ENCODE assay signal across 17 mouse cellular contexts in genomic region chr1:168908684-168909175, GRCm38 (mm10).
DNase-seq lines count a peak whose midpoint lies in the region; ATAC-seq and TF ChIP-seq lines count a peak whose summit lies in the region.
"Had no signal": no experiment of that assay in that cellular context is flagged by ENCODE, and none has a peak within 500 bp of the region (broad histone marks: within the 10 kb centered on the region; RNA-seq: fewer than 3 reads in every experiment).

No protein-coding gene starts in this region.

- ATAC-seq in midbrain, embryonic 13.5 days, result peak; percentile 83
- ATAC-seq in midbrain, embryonic 16.5 days, result no peak
- peak; percentile 95 for ATAC-seq in forebrain, embryonic 14.5 days
- ATAC-seq in hindbrain, postnatal 0 days, result 0 out of 2 replicates have a peak, but pooled peaks have one; percentile 55
- no peak for ATAC-seq in liver, embryonic 12.5 days
- ATAC-seq: inflammation-experienced regulatory T-cells, adult 6 months had no signal

- peak; percentile 94 for DNase-seq in forebrain, embryonic 14.5 days (ENCODE audit: low spot score)
- peak; percentile 14 for DNase-seq in hindbrain, postnatal 0 days (ENCODE audit: low spot score)
- DNase-seq in adrenal gland, adult 8-10 months, result no peak
- no peak for DNase-seq in heart, postnatal 4 days
- DNase-seq: B cell, adult 2 months; cerebellum, adult 8-10 months; heart, adult 11 months; right cerebral cortex, postnatal 4 days; thymus, postnatal 4 days had no signal

- peaks cover 8% of the 10 kb centered on the region; the same call in 1 of the 2 replicates for H3K27me3 ChIP-seq in midbrain, embryonic 13.5 days
- no peaks in the 10 kb centered on the region for H3K27me3 ChIP-seq in midbrain, embryonic 16.5 days (ENCODE audit: control insufficient read depth, insufficient read depth, low read depth, low read length)
- no peaks in the 10 kb centered on the region for H3K27me3 ChIP-seq in forebrain, embryonic 14.5 days (replicated peaks; ENCODE audit: control insufficient read depth, insufficient read depth, low read length)
- H3K27me3 ChIP-seq in hindbrain, postnatal 0 days (ENCODE audit: insufficient read depth, low read length), result no peaks in the 10 kb centered on the region
- no peaks in the 10 kb centered on the region for H3K27me3 ChIP-seq in liver, embryonic 12.5 days (replicated peaks)
- H3K27me3 ChIP-seq: limb, embryonic 12.5 days; liver, embryonic 15.5 days had no signal

- peak overlapping the region; percentile 26; the same call in 1 of the 2 replicates for H3K27ac ChIP-seq in midbrain, embryonic 13.5 days
- no peak overlapping the region for H3K27ac ChIP-seq in midbrain, embryonic 16.5 days (ENCODE audit: low read length)
- peak overlapping the region; percentile 55; the same call in 1 of the 2 replicates for H3K27ac ChIP-seq in forebrain, embryonic 14.5 days (ENCODE audit: low read depth, low read length)
- H3K27ac ChIP-seq in hindbrain, postnatal 0 days, result no peak overlapping the region
- no peak overlapping the region for H3K27ac ChIP-seq in liver, embryonic 12.5 days
- H3K27ac ChIP-seq: kidney, postnatal 0 days; layer of hippocampus, adult 2 months; limb, embryonic 12.5 days; liver, embryonic 15.5 days had no signal

- 0 out of 2 replicates have a peak, but pooled peaks cover 5% of the 10 kb centered on the region for H3K4me1 ChIP-seq in midbrain, embryonic 13.5 days (replicated peaks)
- no peaks in the 10 kb centered on the region for H3K4me1 ChIP-seq in midbrain, embryonic 16.5 days (ENCODE audit: control insufficient read depth, insufficient read depth, low read length)
- peaks cover 9% of the 10 kb centered on the region; the same call in 1 of the 2 replicates for H3K4me1 ChIP-seq in forebrain, embryonic 14.5 days (ENCODE audit: control insufficient read depth, insufficient read depth, low read length)
- no peaks in the 10 kb centered on the region for H3K4me1 ChIP-seq in hindbrain, postnatal 0 days (ENCODE audit: insufficient read depth, low read length)
- no peaks in the 10 kb centered on the region for H3K4me1 ChIP-seq in liver, embryonic 12.5 days
- H3K4me1 ChIP-seq: limb, embryonic 12.5 days; liver, embryonic 15.5 days had no signal

- WGBS in midbrain, embryonic 13.5 days, result 26% methylated on average over 4 of the region's 4 CpGs
- 34% methylated on average over 4 of the region's 4 CpGs for WGBS in midbrain, embryonic 16.5 days
- 3% methylated on average over 4 of the region's 4 CpGs for WGBS in forebrain, embryonic 14.5 days
- 41% methylated on average over 4 of the region's 4 CpGs for WGBS in hindbrain, postnatal 0 days
- WGBS in liver, embryonic 12.5 days (ENCODE audit: insufficient replicate concordance), result 60% methylated on average over 4 of the region's 4 CpGs

- H3K9me3 ChIP-seq in midbrain, embryonic 13.5 days, result no peaks in the 10 kb centered on the region
- no peaks in the 10 kb centered on the region for H3K9me3 ChIP-seq in midbrain, embryonic 16.5 days (replicated peaks; ENCODE audit: control insufficient read depth, low read length, poor library complexity, severe bottlenecking)
- H3K9me3 ChIP-seq in forebrain, embryonic 14.5 days (replicated peaks; ENCODE audit: control insufficient read depth, low read length), result no peaks in the 10 kb centered on the region
- no peaks in the 10 kb centered on the region for H3K9me3 ChIP-seq in hindbrain, postnatal 0 days (ENCODE audit: low read length)
- H3K9me3 ChIP-seq in liver, embryonic 12.5 days (replicated peaks), result no peaks in the 10 kb centered on the region
- H3K9me3 ChIP-seq: limb, embryonic 12.5 days; liver, embryonic 15.5 days had no signal

- TF ChIP-seq CTCF in hindbrain, postnatal 0 days (IDR thresholded peaks at IDR 0.05; ENCODE audit: low read depth), result no peak

- no peaks in the 10 kb centered on the region for H3K36me3 ChIP-seq in midbrain, embryonic 13.5 days
- no peaks in the 10 kb centered on the region for H3K36me3 ChIP-seq in midbrain, embryonic 16.5 days (ENCODE audit: control insufficient read depth, insufficient read depth, low read length)
- H3K36me3 ChIP-seq in forebrain, embryonic 14.5 days (ENCODE audit: control insufficient read depth, insufficient read depth, low read length), result no peaks in the 10 kb centered on the region
- H3K36me3 ChIP-seq in hindbrain, postnatal 0 days (ENCODE audit: insufficient read depth, low read length), result no peaks in the 10 kb centered on the region
- no peaks in the 10 kb centered on the region for H3K36me3 ChIP-seq in liver, embryonic 12.5 days
- H3K36me3 ChIP-seq: limb, embryonic 12.5 days; liver, embryonic 15.5 days had no signal

- no peak overlapping the region for H3K4me2 ChIP-seq in midbrain, embryonic 13.5 days (replicated peaks)
- no peak overlapping the region for H3K4me2 ChIP-seq in midbrain, embryonic 16.5 days (ENCODE audit: low read length)
- peak overlapping the region; percentile 10; the same call in 1 of the 2 replicates for H3K4me2 ChIP-seq in forebrain, embryonic 14.5 days (ENCODE audit: low read length)
- no peak overlapping the region for H3K4me2 ChIP-seq in hindbrain, postnatal 0 days (ENCODE audit: low read depth, low read length)
- H3K4me2 ChIP-seq in liver, embryonic 12.5 days, result no peak overlapping the region
- H3K4me2 ChIP-seq: limb, embryonic 12.5 days; liver, embryonic 15.5 days had no signal

- H3K9ac ChIP-seq in midbrain, embryonic 13.5 days (replicated peaks), result no peak overlapping the region
- H3K9ac ChIP-seq in midbrain, embryonic 16.5 days (ENCODE audit: low read depth, low read length), result no peak overlapping the region
- H3K9ac ChIP-seq in forebrain, embryonic 14.5 days (ENCODE audit: low read length), result no peak overlapping the region
- no peak overlapping the region for H3K9ac ChIP-seq in hindbrain, postnatal 0 days (replicated peaks; ENCODE audit: low read length)
- no peak overlapping the region for H3K9ac ChIP-seq in liver, embryonic 12.5 days
- H3K9ac ChIP-seq: limb, embryonic 12.5 days; liver, embryonic 15.5 days had no signal

- no peak overlapping the region for H3K4me3 ChIP-seq in midbrain, embryonic 13.5 days (replicated peaks)
- H3K4me3 ChIP-seq in midbrain, embryonic 16.5 days (ENCODE audit: low read depth, low read length), result no peak overlapping the region
- H3K4me3 ChIP-seq in forebrain, embryonic 14.5 days (ENCODE audit: low read depth, low read length), result no peak overlapping the region
- H3K4me3 ChIP-seq in hindbrain, postnatal 0 days (ENCODE audit: low read length), result no peak overlapping the region
- H3K4me3 ChIP-seq in liver, embryonic 12.5 days, result no peak overlapping the region
- H3K4me3 ChIP-seq: layer of hippocampus, adult 2 months; limb, embryonic 12.5 days; liver, embryonic 15.5 days had no signal

Comparison
In these comparisons a context has a peak if more than half of its experiments do, and no peak if none do; other contexts are left out.
1. ATAC-seq: peak in midbrain, embryonic 13.5 days (single experiment), forebrain, embryonic 14.5 days (single experiment) and hindbrain, postnatal 0 days (single experiment); none in midbrain, embryonic 16.5 days (single experiment) and liver, embryonic 12.5 days (single experiment).
2. H3K27ac ChIP-seq: peak in midbrain, embryonic 13.5 days (single experiment) and forebrain, embryonic 14.5 days (single experiment); none in midbrain, embryonic 16.5 days (single experiment), hindbrain, postnatal 0 days (single experiment) and liver, embryonic 12.5 days (single experiment).
3. DNase-seq: peak in forebrain, embryonic 14.5 days (single experiment) and hindbrain, postnatal 0 days (single experiment); none in adrenal gland, adult 8-10 months (single experiment) and heart, postnatal 4 days (single experiment).